Mouse (Mus musculus) kidney, adult 8-10 months (tissue): ENCODE results near the gene Kirrel3.

ENCODE experiments used
- DNase-seq, 2 experiments: peaks; one replicate each; pipeline ENCODE4 v3.0.0; 2022

Kirrel3 gene

DNA sequence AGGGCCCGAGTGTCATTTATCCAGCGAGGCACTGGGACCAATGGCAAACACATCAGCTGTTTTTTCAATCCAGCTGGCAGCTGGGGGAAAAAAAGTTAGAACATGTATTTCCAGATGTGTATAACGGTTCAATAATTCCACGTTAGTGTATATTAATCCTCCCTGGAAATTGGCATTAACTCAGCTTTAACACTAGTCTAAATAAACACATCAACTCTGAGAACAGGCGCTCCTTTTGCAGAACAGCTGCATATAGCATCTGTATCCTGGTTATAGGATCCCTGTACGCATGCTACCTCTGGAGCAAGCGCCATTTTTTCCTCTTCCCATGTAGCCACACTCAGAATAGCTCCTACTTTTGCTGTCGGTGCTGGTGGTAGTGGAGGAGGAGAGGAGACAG is 119.8 kb downstream of the Kirrel3 start:
- no peak for DNase-seq

DNA sequence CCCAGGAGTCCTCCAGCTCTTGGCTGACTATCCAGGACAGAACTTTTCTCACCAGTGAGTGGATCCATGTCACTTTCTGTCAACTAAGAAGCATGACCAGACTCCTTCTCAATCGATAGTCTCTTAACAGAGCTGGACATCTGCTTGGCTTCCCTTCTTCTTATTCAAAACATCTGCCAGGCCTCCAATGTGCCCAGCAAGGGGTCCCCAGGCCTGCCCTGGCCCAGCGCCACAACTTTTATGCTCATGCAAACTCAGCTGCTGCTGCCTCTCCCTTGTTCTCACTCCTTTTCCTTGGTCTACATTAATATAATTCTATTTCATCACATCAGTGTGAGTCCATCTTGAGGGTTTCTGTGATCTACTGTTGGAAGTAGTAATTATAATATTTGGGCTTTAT is 122.3 kb downstream of the Kirrel3 start:
- DNase-seq = no peak

DNA sequence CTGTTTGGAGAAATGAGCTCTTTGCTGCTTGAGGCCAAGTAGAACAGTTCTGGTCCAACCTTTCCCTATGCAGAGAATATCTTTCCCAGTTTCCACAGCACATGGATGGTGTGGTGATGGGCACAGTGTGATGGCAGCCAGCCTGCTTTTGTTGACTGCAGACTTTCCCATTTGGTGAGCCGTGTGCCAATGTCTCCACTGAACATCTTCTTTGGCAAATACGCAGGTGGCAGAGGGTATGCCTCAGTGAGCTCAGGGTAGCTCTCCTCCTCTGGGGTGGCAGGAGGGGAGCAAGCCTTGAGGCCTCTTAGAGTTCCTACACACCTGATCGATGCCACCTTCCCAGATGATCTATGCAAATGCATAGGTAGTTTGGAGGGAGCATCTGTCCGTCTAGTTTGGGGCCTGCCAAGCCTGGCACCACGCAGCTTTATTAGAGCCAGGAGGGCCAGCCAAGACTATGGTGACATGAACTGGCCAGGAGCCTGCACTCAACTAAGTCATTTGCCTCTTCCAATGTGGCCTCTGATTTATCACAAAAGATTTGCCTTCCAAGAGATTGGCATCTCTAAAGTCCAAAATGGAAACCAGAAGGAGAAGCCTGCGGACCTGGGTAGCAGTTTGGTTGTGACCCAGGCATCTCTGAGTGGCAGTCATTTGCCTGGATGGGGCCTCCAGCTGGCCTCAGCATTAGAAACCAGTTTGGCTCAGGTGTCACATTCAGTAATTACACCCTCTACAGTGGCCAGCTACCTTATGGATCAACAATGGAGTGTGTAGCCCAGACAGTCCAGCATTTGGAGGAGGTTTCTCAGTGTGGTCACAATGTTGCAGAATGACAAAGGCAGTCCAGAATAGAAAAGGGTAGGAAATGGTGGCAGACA is 127.4 kb downstream of the Kirrel3 start:
- no peak for DNase-seq

DNA sequence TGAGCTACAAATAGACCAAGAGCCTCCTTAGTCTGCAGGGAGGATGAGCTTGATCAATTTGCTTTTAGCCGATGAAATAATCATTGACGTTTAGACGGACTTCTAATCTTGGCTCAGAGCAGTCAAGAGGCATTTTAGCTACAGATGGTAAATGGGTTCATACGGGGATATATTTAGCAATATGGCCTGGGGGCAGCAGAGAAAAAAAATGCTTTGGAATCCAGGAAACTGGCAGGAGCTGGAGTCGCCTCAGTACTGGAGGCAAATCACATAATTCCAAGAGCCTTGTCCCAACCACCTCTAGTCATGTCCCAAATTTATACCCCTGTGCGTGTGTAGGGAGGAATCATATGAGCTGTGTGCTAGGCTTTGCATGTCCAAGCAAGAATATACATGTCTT is 132.4 kb downstream of the Kirrel3 start:
- peak in 1 of 2 experiments; percentile 21 for DNase-seq

DNA sequence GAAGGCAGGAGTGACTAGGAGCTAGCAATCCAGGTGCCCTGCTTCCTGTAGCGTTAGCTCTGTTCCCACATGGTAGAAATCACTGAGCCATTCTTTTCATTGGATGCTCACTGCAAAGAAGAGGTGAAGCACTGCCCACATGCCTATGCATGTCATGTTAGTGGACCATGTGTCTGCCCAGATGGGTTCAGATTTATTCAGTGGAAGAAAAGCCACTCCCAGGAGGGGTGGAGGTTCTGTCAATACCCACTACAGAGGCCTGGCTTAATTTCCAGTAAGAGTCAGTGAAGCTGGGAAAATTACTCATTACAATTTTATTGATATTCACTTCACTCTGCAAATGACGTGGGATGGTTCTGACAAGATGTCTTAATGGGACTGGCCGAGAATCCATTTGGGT is 134.2 kb downstream of the Kirrel3 start:
- DNase-seq = no peak

DNA sequence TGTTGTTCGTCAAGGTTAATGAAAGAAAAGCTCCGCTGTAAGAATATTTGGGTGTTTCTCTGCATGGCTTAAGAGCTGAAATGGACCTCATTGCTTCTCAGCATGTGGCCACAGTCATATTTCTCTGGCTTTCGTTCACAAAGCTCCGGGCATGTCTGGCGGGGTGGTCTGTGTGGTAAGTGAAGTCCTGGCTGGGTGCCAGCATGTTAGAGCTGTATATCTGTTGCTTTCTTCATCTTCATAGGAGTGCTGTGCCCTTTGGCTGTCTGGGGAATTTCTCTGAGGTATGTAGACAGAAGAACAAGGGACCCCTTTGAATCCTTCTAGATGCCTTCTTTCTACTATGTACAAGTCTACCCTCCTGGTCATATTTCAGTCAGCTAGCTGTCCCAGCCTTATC is 137.8 kb downstream of the Kirrel3 start:
- DNase-seq = no peak

DNA sequence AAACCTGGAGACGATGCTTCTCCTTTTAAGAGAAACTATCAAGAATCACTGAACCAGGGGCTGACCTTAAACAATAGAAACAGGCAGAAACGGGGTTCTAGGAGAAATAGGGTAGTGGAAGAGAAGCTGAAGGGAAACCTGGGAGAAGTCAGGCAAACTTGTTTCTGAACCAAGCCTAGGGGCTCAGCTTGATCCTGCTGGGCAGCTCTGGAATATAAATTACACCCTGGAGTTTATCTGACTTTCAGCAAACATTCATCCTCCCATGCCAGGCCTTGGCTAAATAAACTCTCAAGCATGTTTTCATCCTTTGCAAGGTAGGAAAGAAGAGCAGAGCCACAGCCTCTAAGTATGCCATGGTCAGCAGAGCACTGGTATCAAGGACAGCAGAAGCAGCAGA is 138.3 kb downstream of the Kirrel3 start:
- no peak for DNase-seq

DNA sequence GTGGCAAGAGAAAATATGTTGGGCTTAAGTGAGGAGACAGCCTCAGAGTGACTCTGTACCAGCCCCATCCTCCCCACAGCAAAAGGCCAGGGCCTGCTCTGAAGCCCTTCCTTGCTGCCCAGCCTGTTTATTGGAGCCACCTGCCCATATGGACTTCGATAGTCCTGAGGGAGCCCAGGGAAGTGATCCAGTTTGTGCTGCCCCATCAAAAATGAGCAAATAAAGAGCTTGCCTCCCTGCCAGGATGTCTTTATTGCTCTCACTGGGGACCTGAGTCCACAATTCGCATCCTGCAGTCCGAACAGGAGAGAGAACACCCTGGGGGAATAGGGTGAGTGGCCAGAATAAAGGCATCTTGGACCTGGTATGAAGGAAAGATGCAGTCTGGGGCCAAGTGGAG is 143.1 kb downstream of the Kirrel3 start:
- DNase-seq = no peak

DNA sequence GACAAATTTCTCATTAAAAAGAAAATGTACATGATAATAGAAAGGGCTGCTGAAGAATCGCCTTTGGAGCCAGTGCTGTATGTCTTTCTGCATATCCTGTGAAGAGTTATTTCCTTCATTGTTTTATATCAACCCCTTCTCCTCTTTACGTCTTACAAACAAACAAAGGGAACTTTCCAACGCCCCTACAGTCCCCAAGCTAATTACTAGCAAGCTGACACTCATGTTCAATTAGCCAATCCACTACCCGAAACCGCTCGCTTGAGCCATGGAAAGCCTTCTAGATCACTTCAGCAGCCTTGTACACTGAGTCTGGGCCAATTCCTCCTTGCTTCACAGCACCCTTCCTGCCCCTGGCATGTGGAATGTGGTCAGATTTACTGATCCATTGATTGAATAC is 150.0 kb downstream of the Kirrel3 start:
- DNase-seq = no peak

DNA sequence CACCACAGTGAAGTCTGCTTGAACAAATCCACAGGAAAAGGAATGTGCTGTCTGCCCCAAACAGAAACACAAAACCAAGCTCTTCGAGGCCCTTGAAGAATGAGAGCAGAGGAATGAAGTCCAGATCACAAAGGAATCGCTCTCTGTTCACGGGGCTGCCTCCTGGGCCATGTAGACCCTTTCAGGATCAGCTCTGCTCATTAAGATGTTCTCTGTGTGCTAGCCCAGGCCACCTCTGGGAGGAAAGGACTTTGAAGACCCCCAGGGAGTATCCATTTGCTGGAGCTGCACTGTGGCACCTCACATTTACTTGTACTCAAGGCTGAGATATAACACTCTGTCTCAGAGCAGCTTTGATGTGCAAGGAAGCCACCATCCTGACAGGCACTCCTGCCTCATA is 158.2 kb downstream of the Kirrel3 start:
- no peak for DNase-seq

DNA sequence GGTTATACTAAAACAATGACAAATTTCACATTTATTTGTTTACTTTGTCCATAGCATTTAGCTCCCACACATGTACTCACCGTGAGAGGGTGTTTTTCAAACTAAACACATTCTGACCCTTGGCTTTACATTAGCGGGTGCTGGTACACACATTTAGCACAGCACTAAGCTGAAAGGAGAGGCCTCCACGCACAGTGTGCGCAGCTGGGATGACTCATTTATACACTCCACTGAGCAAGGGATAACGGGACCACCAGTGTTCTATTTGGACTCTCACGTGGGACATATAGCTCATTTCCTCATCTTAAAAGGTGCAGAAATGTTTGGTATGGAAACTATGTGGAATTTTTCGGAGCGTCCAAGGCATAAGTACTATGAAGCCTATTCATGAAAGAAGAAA is 158.7 kb downstream of the Kirrel3 start:
- no peak for DNase-seq

DNA sequence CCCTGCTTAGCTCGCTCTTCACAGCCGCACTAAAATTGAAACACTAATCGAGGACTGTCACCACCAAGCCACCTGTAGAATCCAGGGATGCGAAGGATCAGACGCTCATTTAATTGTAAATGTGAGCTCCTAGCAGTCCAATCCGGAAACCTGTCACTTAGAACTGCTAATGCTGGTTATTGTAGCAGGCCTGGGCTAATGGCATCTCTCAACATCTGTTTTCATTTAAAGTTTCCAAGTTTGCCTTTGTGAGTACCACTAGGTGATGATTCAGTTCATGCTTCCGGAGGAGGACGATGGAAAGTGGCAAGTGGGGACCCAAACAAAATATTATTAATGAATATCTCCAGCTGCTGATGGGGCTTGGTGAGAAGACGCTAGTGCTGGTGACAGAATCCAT is 161.1 kb downstream of the Kirrel3 start:
- DNase-seq = no peak

DNA sequence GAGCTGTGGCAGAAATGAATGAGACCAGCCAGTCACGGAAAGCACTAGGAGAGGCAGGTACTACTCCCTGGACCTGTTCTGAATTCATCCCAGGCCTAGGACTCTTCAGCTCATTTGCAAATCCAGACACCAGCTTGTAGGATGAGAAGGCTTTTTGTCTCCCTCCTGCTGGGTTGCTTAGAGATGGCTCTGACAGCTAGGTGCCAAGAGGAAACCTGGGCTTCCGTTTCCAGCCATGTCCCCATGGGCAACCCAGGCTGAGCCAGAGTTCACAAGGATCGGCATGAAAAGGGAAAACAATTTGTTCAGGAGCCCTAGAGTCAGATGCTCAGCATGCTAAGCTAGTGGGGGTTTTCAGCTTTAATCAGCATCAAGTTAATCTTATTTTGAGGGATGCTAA is 166.6 kb downstream of the Kirrel3 start:
- no peak for DNase-seq

DNA sequence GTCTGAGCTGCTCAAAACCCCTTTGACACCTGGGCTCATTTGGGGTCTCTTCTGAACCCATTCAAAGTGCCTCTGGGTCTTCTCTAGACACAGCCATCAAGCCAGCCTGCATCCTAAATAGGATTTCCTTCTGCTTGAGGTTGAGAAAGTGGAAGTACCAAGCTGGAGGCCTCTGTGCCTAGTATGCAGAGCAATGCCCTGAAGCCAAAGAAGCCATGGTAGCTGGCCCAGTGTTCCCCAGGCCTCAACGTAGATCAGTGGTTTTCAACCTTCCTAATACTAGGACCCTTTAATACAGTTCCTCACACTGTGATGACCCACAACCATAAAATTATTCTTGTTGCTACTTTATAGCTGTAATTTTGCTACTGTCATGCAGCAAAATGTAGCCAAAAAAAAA is 167.4 kb downstream of the Kirrel3 start:
- DNase-seq = no peak

DNA sequence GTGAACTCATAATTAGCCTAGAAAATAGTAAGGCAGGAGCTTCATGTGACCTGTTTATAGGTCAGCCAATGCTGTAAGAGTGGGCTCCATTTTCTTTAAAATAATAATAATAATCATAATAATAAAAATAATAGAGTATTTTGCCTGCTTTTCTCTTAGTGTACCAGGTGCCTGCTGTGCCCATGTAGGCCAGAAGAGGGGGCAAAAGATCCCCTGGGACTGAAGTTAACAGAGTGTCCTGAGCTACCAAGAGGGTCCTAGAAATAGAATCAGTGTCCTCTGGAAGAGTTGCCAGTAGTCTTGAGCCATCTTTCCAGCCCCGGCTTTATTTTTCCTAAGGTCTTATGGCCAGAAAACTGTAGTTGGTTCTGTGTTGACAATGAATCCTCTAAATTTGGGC is 174.9 kb downstream of the Kirrel3 start:
- DNase-seq = no peak

DNA sequence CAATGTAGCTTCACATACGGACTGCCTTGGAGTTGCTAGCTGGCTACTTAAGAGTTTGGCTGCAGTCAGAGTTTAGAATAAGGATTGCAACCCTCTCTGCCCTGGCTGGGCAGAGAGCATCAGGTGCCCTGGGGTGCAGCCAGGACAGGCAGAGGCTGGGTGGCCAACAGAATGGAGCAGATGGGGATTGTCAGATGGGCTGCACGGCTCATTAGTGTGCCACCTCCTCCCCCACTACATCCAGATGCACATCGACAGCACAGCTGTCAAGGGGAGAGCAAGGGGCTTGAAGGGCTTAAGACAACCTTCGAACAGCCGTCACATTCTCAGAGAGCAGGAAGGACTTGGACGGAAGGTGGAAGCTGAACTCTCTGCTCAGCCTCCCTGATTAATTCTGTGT is 177.7 kb downstream of the Kirrel3 start:
- no peak for DNase-seq

DNA sequence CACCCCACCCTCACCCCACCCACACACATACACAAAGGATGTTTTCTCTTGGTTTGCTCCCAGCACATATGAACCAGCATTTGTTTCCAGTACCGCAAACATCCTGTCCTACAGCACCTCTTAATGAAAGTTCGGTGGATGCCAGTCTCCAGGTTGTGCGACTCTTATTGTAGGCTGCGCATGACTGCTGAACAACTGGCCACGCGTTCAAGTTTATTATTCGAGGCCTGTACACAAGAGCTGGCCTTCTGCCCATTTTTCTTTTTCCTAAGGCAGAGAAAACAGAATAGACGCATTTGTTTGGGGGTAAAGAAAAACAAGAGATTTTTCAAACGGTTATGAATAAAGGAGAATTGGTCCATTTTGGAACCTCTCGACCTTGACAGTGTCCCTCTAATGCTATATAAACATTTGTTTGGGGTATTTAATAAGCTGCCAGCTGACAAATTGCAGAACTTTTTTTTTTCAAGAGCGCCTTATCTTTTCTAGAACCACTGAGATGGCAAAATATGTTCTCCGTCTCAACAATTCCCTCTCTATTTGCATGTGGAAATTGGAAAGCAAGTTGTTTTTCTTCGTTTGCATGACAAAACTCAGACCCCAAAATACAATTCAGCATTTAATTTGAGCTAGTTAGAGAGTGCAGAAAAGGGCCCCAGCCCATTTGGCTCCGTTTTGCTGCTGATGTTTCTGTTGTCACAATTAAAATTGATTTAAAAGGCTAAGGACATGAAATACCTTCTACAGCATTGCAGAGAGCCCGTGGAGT is 179.9 kb downstream of the Kirrel3 start:
- DNase-seq = no peak

DNA sequence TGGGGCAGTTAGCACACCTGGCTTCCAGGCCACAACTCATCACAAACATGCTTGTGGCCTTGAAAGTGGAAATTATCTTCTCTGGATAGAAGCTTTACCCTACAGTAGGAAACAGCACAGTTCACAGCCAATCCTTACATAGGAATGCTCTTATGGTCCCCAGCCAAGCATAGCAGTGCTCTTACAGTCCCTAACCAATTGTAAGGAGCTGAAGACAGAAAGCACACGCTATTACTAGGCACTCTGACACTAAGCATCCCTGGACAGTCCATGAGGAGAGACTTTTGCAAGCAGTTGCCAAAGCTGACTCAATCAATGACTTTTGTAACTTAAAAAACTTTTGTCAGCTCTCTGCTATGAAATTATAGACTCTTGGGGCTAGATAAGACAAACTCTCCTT is 181.5 kb downstream of the Kirrel3 start:
- no peak for DNase-seq

DNA sequence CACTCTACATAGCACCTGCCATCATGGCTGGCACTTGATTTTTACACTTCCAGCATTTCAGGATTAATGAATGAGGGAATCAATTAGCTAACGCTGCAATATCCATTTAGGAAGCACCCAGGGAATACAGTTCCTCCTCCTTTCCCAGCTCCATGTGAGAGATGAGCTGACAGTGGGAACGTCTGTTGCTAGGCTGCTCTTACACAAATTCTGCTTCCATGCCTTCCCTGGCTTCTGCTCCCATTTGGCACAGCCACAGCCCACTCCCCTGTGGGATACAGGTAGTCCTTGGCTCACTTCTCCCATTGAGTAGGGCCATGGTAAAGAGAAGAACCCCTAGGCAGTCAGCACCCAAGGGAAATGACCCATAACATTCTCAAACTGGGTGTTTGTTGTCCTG is 185.2 kb downstream of the Kirrel3 start:
- no peak for DNase-seq

DNA sequence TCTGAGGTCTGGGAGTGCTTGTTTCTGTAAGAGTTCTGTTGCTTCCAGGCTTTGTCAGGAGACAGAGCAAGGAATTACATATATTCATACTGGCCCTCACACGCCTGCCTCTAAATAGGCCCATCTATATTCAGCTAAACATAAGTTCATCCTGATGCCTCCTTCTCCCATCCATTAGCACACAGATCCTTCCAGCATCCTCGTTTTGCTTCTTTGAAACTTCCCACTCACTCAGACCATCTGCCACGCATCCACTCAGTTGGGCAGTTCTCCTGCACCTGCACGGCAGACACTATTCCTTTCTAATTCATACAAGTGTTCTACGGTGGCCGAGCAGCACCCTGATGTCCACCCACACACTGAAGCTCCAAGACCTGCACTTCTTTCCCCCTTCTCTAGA is 201.1 kb downstream of the Kirrel3 start:
- DNase-seq = no peak

DNA sequence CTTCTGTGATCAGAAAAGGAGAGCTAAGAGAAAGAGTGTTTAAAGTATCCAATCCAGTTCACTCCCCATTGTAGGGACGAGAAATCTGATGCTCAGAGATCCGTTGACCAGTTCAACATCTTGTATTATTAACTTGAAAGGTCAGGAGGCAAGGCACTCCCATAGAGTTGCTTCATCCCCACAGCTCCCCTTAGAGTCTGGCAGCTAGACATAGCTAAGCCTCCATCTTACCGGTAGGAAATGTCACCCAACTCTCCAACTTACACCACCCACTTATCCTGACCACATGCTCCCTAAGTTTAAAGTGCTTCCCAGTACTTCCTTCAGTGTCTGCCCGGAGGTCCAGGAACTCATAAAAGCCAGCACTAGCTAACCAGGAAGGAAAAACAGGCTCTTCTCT is 202.7 kb downstream of the Kirrel3 start:
- no peak for DNase-seq

DNA sequence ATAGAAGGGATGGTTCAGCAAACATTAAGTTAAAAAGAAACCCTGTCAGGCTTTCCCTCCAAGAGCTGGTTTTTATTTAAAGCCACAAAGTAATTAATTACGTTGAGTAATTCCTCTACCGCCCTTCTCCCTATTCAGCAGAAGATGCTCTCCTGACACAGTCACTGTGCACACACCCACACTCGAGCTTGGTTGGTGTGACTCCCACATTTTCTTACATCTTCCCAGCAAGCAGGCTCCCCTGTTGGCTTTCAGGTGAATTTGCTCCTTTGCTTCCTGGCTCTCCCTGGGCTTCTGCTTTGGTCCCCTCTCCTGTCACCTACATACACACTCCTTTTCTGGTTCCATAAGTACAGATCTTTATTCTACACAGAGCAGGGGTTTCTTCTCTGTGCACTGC is 203.7 kb downstream of the Kirrel3 start:
- no peak for DNase-seq

DNA sequence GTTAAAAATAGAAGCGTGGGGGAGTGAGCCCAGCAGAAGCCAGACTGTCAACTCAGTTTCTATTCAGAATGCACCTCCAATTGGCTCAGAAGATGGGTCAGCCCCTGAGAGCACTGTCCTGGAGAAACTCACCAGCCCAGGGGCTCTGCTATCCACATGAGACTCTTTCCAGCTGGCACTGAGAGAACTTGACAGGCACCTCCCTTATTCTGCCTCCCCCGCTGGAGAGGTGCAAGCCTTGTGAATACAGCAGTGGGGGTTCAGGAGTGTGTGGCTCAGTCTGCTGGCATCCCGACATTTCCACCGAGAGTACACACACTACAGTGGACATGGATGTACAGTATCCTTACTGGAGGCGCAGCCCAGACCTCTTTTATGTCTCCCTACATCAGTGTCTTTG is 210.0 kb downstream of the Kirrel3 start:
- no peak for DNase-seq

DNA sequence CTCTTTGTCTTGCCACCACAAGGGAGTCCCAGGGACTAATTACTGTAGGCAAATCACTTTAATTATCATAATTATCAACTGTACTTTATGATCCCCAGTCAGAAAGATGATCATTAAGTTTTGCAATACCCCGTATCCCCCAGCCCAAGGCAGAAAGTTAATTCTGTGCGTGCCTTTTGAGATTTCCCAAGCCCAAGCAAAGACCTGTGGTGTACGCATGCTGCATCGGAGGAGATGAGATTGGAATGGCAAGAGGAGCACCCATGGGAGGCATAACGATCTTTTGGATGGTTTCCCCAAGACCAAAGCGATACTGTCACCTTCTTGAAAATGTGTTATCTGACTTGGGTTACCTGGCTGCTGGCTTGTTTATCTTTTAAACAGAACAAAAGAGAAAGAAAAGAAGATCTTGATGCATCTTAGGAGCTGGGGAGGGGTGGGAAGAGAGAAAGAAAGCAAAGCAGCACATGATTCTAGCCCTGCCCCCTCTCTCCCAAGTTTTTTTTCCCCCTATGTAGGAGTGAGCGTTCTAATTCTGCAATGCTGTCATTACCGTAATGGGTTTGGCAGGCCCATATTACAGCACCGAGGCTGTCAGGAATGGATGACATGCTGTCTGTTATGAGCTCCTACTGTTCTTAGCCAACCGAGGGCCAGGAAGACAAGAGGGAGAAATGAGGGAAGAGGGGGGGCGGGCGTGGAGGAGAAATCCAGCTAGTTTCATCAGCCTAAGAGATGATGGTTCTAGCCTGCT is 218.0 kb downstream of the Kirrel3 start:
- DNase-seq = no peak
